Mouse (Mus musculus): ENCODE measurements around the gene 1110051M20Rik.
A peak's percentile ranks its signal among the peaks of the same experiment; 100 is the strongest.
"Not testable (repeated sequence)": the region's sequence is repeated elsewhere in the genome, so short reads cannot be mapped to it uniquely, and the experiment has no call there.

Gene 1110051M20Rik

DNA sequence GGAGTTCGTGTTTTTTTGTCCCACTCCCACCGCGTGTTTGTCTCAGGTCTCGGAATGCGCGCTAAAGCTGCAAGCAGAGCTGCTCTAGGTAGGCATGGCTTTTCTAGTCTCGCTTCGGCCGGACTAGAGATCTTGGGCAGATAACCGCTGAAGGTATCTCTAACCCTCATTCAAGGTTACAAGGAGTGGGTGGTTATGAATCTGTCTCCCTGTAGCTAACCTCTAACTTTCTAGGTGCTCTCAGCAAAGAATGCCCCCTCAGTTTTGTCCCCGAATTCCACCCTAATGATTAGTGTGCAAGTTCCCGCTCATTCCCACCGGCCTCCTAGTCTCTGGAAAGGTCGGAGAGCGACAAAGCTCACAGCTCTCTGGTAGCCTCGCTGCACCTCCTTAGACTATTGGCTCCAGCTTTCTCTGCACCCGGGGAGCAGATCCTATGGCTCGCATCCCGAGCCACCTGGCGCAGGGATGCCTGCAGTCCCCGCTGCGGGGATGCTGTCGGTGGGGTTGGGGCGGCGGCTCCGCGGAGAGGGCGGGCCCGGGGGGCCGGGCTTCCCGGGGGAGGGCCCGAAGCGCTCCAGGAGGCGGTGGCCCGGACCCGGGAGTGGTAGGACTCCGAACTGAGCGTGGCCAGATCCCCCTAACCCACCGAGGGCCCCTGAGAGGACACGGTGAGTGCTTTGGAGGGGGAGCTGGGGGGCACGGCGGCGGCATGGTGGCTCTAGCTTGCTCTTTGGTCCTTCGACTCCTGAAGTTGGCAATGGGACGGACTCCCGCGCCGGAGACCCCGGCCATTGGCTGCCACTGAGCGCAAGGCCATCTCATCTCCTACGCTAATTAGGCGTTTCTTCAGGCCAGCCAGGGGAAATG, 188.0 kb downstream of the 1110051M20Rik start:
- peak; percentile 42 for DNase-seq

GRCm38 (mm10) chr2:91255661-91256150, 188.8 kb downstream of the 1110051M20Rik start, which contains the start of gene Pacsin3:
Pacsin3 (plus strand) TSS chr2:91255954.
- peak; percentile 32 for DNase-seq

- DNase-seq: no peak
These were observed 189.7 kb downstream of the 1110051M20Rik start for GRCm38 (mm10) chr2:91254725-91255380.

DNA sequence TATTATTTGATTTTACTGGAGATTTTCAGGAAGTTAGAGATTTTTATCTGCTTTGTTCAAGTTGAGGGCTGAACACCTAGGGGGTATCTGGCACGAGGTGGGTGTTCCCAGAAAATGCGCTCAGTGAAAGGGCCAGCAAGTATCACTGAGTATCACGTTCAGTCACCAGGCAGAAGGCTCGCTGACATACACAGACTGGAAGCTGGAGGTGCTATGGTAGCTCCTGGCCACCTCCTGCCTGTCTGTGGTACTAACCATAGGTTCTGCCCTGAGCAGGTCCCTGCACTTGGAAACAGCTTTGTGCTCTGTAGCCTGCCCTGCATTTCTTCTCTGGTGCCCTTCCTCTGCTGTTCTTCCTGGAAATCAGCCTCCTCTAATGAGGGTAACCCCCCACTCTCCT, 192.0 kb downstream of the 1110051M20Rik start:
- no peak for DNase-seq

DNA sequence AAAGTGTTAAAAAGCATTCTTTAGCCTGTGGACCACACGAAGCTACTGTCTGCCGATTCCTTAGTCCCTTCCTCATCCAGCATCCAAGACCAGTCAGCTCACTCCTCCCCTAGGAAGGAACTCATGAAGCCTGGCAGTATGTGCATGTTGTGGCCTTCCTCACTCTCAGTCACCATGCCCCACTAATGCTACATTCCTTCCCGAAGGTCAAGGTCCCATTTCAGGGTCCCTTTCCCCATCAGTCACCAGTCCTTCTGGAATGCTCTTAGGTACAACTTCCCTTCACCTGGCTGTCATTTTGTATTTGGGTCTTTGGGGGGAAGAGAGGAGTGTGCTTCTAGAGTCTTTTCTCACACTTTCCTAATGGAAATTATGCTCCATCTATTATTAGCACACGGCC, 192.5 kb downstream of the 1110051M20Rik start:
- DNase-seq: no peak

DNA sequence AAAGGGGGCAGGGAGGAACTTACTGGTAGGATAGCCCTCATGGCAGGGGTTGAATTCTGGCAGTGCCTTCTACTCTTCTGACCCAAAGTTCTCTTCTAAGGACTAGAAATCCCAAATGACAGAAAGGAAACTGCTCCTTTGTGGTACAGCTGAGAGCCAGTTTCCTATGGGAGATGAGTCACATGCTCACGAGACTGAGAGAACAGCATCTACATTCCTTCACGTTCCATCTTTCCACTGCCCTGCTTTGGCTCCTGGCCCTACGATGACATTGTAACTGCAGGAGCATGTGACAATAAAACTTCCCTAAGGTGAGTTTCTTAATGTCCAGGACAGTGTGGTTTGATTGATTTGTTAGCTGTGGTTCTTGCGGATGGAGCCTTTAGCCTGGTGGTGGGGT, 196.1 kb downstream of the 1110051M20Rik start:
- DNase-seq: no peak

- DNase-seq: no peak
These were observed 199.8 kb downstream of the 1110051M20Rik start for GRCm38 (mm10) chr2:91244557-91245228.

DNA sequence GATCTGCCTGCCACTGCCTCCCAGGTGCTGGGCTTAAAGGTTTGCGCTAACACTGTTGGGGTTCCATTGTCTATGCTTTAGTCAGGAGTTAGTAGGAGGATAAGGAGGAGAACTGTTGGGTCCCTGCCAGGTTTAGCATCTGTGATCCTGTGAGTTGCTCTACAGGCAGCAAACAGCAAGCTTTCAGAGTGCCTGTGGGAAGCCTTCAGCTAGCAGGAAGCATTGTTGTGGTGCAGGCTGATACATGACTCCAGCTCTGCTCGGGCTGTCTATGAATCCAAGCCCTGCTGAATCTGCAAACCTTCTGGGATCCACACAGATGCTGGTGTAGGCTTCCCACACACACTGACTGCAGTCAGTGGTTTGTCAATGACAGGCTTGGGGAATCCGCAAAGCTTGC, 201.1 kb downstream of the 1110051M20Rik start:
- DNase-seq: no peak

DNA sequence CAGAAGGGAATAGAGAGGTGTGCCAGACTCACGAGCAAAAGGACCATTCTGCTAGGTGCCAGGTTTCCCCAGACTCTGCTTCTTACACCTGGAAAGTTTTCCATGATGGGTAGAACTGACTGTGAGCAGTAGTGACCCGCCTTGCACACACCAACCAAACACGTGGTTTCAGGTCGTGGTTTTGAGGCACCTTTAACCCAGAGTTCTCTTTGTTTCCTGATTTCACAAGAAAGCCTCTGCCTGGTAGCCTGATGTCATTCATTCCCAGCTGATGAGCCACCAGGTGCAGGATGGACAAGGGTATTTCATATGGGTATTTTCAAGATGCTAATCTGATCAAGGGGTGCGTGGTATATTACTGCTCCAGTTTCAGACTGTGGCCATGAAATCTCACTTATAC, 202.0 kb downstream of the 1110051M20Rik start:
- DNase-seq: no peak

GRCm38 (mm10) chr2:91237511-91238080, 206.9 kb downstream of the 1110051M20Rik start:
- DNase-seq: not testable (repeated sequence)

- peak; percentile 96 for DNase-seq
These were observed 207.6 kb downstream of the 1110051M20Rik start, which contains the start of gene Ddb2 for GRCm38 (mm10) chr2:91236601-91237510. Ddb2 (minus strand) TSS chr2:91236982.

DNA sequence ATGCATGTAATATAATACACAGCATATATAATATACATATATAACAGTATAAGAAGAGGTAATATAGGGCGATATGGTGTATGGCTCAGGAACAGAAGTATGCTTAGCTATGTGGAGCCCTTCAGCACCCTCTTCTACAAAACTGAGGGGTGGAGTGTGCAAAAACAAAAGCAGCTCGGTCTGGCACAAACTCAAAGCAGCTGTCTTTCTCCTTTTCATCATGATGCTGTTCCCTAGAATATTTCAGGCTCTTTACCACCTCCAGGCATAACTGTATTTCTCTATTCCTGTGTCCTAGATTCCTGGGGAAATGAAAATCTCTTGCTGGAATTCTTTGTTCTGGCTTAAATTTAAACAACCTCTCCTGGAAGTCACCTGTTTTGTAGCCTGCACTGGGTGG, 214.8 kb downstream of the 1110051M20Rik start:
- no peak for DNase-seq

All from right cerebral cortex, postnatal 4 days (tissue).